In genomic region chrX:167357415-167357814, GRCm38 (mm10) we compare ENCODE assay signal across 11 mouse cellular contexts. TPM values are rescaled to one million over a fixed set of nuclear protein-coding genes. Genes with fewer than 3 reads are reported as not detected.
DNase-seq lines count a peak whose midpoint lies in the region; ATAC-seq lines count a peak whose summit lies in the region.
"Had no signal": no experiment of that assay in that cellular context is flagged by ENCODE, and none has a peak within 500 bp of the region (broad histone marks: within the 10 kb centered on the region; RNA-seq: fewer than 3 reads in every experiment).

No protein-coding gene starts in this region.

- H3K9me3 ChIP-seq in kidney, embryonic 16.5 days (ENCODE audit: low read length), result no peaks in the 10 kb centered on the region
- no peaks in the 10 kb centered on the region for H3K9me3 ChIP-seq in limb, embryonic 10.5 days (replicated peaks)

- H3K4me1 ChIP-seq in kidney, embryonic 16.5 days (ENCODE audit: insufficient read depth, low read length), result no peaks in the 10 kb centered on the region
- no peaks in the 10 kb centered on the region for H3K4me1 ChIP-seq in limb, embryonic 10.5 days

- WGBS in kidney, embryonic 16.5 days, result 71% methylated on average over 2 of the region's 2 CpGs
- WGBS in limb, embryonic 10.5 days, result 83% methylated on average over 2 of the region's 2 CpGs

- no peaks in the 10 kb centered on the region for H3K36me3 ChIP-seq in kidney, embryonic 16.5 days (ENCODE audit: insufficient read depth, low read length)
- H3K36me3 ChIP-seq in limb, embryonic 10.5 days, result 0 out of 2 replicates have a peak, but pooled peaks cover 13% of the 10 kb centered on the region

- peak; percentile 4 to 56 for DNase-seq in adrenal gland, adult (ENCODE audit: inconsistent age in 2 of 2, low spot score in 1 of 2)
- DNase-seq in adrenal gland, adult 18-20 months (ENCODE audit: low spot score in 2 of 2), result no peak
- DNase-seq in kidney, postnatal 10 days, result peak; percentile 27
- DNase-seq in A20 (ENCODE audit: low read depth, low spot score), result peak; percentile 40
- peak; percentile 11 to 13 for DNase-seq in kidney, postnatal 4 days
- no peak for DNase-seq in ovary, postnatal 14 days (ENCODE audit: low spot score)
- no peak for DNase-seq in limb, embryonic 10.5 days (ENCODE audit: low spot score)
- DNase-seq: adrenal gland, adult 2 months; gastrocnemius, postnatal 14 days had no signal

- peaks cover 11% of the 10 kb centered on the region; the same call in 1 of the 2 replicates for H3K27me3 ChIP-seq in kidney, embryonic 16.5 days (ENCODE audit: insufficient read depth, low read length)
- H3K27me3 ChIP-seq in limb, embryonic 10.5 days (ENCODE audit: low read depth, poor library complexity, severe bottlenecking), result peaks cover 97% of the 10 kb centered on the region

- no peak overlapping the region for H3K9ac ChIP-seq in kidney, embryonic 16.5 days (replicated peaks; ENCODE audit: low read length)

- no peak overlapping the region for H3K4me2 ChIP-seq in kidney, embryonic 16.5 days (replicated peaks; ENCODE audit: low read depth, low read length)
- H3K4me2 ChIP-seq: liver, embryonic 11.5 days had no signal

- ATAC-seq in kidney, embryonic 16.5 days (ENCODE audit: low FRiP score, low TSS enrichment), result no peak

- H3K27ac ChIP-seq in kidney, embryonic 16.5 days (ENCODE audit: low read length), result no peak overlapping the region
- H3K27ac ChIP-seq in limb, embryonic 10.5 days, result no peak overlapping the region

- H3K4me3 ChIP-seq in kidney, embryonic 16.5 days (ENCODE audit: low read length), result no peak overlapping the region
- no peak overlapping the region for H3K4me3 ChIP-seq in limb, embryonic 10.5 days

RNA-seq across cellular contexts. Expression of gene Prps2, which starts 25.1 kb away (rescaled TPM):
- total RNA-seq in adrenal gland, adult 18-20 months (2021), result 10 to 100 TPM; 18.2 to 25.3 TPM
- 33.4 and 33.5 TPM in 2 replicates for polyA plus RNA-seq in kidney, embryonic 16.5 days (2015; fragmentation: Nextera tagmentation; extraction: Ambion mirVana)
- polyA plus RNA-seq in limb, embryonic 10.5 days (2016; fragmentation: Nextera tagmentation; extraction: Ambion mirVana), result 15.4 and 21.8 TPM in 2 replicates

RNA-seq across cellular contexts. Expression of gene Tlr7, which starts 27.1 kb away (rescaled TPM):
- total RNA-seq in adrenal gland, adult 18-20 months (2021), result 1 to 10 TPM; 3.0 to 7.0 TPM
- 0.37 and 0.65 TPM in 2 replicates for polyA plus RNA-seq in kidney, embryonic 16.5 days (2015; fragmentation: Nextera tagmentation; extraction: Ambion mirVana)
- polyA plus RNA-seq in limb, embryonic 10.5 days (2016; fragmentation: Nextera tagmentation; extraction: Ambion mirVana), result 0.15 TPM in 2 replicates

Comparison
In these comparisons a context has a peak if more than half of its experiments do, and no peak if none do; other contexts are left out.
1. DNase-seq: peak in adrenal gland, adult (2 of 2), kidney, postnatal 10 days (single experiment), A20 (single experiment) and kidney, postnatal 4 days (2 of 2); none in adrenal gland, adult 18-20 months (0 of 2), ovary, postnatal 14 days (single experiment) and limb, embryonic 10.5 days (single experiment).